Mouse (Mus musculus) ovary, postnatal 14 days (tissue): ENCODE measurements around the gene Gm6583.

Experiments used
- DNase-seq: peaks from one replicate; pipeline ENCODE4 v3.0.0; 2022; ENCODE audit warnings: low spot score

Gene Gm6583

DNA sequence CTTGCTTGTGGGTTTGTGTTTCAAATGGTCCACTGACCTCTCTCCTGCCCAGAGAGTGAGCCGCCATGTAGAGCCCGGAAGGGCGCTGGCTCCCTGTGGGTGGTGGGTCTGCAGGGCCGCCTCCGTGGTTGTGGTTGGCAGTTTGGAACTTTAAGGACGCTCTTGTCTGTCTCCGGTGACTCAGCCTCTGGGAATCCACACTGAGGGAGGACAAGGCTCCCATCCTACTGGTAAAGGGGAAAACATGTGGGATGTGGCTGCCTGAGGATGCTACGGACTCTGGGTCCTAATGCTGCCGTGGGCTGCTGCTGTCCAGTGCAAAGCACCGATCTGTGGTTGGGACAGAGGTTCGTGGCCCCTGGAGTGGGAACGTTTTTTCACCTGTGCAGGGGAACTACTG is 12.1 kb upstream of the Gm6583 start:
- DNase-seq: no peak

- no peak for DNase-seq
Measured at GRCm38 (mm10) chr5:112367338-112367737, 11.5 kb upstream of the Gm6583 start.

DNA sequence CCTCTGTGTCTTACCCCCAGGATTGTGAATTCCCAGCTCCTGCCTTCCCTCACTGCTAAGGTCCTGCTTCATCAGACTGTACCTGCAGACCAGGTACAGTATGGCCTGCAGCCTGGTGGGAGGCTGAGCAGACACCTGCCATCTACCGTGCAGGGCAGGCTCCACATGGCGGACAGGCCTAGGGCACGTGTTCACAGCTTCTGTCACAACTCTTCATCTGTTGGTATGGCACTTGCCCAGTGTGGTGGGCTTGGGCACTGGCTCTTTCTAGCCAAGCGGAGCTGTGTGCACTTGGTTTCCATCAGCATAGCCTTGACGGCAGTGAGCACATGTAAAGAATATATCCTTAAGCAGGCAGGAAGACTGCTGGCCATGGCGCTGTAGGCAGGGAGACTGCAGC is 11.0 kb upstream of the Gm6583 start:
- DNase-seq: no peak

DNA sequence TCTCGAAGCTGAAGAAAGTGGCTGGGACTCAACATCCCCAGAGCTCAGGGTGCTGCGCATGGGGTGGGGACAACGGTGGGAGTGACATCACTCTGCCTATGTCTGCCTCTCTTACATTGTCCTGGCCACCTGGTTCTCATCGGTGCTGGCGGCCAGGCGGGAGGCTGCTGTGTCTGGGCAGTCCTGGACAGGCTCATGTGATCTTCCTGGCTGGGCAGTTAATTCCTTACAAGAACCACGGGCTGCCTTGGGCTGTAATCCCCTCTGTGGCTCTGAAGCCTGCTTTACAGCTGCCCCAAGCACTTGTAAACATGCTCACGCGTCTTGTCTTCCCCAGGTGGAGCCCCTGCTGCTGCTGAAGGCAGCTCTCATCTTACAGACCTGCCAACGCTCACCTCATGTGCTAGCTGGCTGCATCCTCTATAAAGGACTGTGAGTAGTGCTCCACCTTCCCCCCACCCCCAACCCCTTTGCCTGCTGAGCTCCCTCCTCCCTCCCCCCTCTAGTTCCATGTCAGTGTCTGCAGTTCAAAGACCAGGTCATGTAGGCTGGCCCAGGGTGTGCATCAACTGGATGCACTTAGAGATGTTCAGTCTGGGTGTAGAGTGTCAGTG is 8.5 kb upstream of the Gm6583 start:
- no peak for DNase-seq

DNA sequence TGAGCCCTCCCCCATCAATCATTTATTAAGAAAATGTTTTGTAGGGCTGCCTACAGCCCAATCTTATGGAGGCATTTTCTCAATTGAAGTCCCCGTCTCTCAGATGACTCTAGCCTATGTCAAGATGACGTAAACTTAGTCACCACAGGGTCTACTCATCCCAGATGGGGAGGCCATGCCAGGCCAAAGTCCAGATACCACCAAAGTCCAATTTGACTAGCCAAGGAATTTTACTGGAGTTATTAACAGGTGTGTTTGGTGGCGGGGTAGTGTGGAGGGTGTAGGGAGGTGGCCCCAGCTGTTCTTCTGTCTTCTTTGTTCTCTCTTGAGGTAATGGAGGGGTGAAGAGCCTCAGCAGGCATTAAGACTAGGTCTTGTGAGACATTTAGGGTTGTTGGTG is 4.2 kb upstream of the Gm6583 start:
- no peak for DNase-seq

DNA sequence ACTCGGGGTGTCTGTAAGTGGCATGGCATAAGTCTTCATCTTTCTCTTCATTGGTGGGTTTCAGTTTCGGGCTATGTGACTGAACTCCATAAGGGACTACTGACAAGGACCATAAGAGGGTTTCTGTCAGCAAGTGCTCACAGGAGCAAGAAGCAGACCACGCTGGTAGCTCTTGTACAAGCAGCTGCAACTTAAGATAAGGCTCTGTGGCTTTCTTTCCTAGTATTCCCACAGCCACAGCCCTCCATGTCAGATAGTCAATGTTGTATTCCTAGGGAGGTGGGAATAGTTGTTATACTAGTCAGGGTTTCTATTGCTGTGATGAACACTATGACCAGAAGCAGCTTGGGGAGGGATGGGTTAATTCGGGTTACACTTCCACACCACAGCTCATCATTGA is 3.7 kb upstream of the Gm6583 start:
- DNase-seq: no peak

- no peak for DNase-seq
Measured at GRCm38 (mm10) chr5:112356322-112356721, 489 bp upstream of the Gm6583 start.

DNA sequence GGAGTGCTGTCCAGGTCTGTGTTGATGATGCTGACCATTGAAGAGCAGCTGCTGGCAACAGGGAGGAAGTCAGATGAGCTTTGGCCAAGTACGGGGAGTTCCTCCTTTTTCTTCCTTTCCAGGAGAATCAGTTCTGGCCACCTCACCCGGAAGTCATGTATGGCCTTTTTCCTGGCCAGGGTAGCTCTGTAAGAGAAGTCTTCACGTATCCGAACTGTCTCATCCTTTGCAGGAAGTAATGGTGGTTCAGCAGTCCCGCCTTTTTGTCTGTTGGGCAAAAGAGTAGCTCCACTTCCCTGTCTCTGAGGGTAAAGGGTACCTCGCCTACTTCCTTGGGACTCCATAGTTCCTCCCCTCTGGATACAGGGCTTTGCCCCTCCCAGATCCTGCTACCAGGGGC is 340 bp downstream of the Gm6583 start:
- DNase-seq: no peak

DNA sequence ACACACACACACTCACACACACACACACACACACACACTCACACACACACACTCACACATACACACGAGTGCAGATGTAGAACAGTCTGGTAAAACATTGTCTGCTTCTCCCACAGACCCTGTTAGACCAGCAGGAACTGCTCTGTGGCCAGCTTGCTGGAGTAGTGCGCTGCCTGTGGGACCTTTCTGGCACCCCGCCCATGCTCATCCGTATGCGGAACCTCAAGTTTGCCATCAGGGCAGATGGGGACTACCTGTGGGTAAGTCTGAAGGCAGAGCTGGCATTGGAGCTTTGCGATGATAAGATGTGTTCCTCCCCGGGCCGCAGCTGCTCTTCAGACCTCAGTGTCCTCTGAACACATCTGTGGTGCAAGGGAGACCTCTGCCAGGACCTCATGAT is 6.7 kb downstream of the Gm6583 start:
- DNase-seq: no peak

- no peak for DNase-seq
Measured at GRCm38 (mm10) chr5:112346211-112346965, 9.4 kb downstream of the Gm6583 start.

DNA sequence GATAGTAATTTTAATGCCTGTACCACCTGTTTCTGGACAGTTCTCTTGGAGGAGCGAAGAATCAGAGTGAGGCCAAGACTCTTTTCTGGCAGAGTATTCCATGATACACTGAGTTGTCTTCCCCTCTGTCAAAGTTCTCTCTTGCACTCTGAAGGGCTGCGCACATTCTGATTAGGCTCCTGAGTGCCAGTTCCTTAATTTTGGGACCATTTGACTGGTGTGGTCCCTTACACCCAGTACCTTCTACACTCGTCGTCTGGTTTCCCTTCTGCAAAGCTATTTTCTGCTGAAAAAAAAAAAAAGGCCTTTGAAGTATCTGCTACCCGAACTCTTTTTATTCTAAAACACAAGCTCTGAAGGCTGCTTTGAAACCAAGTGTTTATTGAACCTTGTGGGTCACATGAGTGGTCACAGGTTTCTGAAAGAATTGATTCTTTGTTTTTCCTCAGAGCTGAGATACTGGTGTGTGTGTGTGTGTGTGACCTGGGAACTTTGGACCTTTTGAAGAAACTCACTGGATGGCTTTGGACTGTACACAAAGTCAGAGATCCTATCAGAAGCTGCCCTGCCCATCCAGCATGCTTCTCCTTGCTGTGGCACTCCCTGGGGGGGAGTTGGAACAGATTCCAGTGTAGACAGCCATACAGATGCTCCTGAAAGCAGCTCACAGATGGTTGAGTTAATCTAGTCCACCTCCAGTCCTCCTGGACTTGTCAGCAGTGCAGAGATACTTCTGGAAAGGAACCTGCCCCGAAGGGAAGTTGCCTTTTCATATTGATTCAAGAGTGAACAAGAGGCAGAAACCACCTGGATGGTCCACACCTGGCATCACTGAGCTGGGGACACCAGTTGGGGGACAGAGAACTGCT is 11.5 kb downstream of the Gm6583 start:
- no peak for DNase-seq

GRCm38 (mm10) chr5:112343205-112343595 is 12.6 kb downstream of the Gm6583 start:
- DNase-seq: no peak

- peak; percentile 92 for DNase-seq
Measured at GRCm38 (mm10) chr5:112342463-112343204, 13.2 kb downstream of the Gm6583 start, which contains the start of the genes Srrd and Hps4. TSS of gene Srrd (minus strand) at chr5:112343040. TSS of gene Hps4 (plus strand) at chr5:112343083.

DNA sequence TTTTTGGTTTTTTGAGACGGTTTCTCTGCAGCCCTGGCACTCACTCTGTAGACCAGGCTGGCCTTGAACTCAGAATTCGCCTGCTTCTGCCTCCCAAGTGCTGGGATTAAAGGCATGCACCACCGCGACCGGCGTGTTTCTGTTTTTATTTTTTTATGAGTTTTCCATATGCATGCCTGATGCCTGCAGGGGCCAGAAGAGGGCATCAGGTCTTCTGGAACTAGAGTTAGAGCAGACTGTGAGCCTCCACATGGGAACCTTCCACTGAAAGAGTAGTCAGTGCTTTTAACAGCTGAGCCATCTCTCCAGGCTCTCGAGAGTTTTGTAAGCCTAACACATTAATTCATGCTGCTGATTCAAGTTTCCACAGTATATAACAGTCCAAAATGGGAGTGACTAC is 16.6 kb downstream of the Gm6583 start:
- no peak for DNase-seq

GRCm38 (mm10) chr5:112337004-112337403 is 18.8 kb downstream of the Gm6583 start:
- no peak for DNase-seq

DNA sequence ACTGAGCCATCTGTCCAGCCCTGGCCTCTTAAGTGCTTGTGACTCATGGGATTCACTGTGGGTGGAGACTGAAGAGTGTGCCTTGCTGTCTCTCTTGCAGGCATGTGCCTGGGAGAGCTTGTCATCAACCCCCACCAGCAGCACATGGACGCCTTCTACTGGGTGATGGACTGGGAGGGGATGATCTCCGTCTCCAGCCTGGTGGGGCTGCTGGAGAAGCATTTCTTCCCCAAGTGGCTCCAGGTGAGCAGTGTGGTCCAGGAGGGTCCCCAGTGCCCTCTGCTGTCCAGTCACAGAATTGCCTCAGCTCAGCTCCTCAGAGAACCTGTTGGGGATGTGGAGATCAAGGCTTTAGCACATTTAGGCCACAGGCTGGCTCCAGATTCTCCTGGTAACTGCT is 20.4 kb downstream of the Gm6583 start:
- DNase-seq: peak; percentile 47

DNA sequence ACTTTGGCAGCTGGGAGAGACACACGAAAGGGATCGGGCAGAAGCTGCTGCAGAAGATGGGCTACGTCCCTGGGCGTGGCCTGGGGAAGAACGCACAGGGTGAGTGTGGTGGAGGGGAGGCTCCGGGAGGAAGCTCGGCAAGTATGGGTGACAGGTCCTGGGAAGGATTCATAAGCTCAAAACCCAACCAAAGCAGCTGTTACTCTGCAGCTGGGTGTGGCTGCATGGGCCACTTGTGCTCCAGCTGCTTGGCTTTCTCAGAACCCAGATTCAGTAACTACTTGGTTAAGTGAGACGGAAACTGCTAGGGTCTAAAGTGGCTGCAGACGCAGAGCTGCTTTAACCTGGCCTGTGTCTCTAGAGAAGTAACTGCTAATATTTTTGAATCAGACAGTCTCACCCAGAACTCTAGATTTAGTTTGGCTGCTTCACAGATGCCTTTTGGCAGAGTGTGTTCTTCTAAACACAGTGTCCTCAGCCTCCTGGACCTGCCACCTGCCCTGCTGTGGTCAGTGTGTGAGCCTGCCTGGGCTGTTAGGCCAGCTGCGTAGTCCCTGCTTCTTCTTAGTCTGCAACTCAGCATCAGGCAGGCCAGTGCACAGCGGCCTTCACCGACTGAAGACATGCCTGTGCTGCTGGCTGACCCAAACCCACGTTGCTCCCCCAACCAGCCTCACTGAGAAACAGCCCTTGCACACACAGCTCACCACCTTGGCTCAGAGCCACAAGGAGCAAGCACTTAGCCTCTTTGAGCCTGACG is 25.8 kb downstream of the Gm6583 start:
- no peak for DNase-seq

DNA sequence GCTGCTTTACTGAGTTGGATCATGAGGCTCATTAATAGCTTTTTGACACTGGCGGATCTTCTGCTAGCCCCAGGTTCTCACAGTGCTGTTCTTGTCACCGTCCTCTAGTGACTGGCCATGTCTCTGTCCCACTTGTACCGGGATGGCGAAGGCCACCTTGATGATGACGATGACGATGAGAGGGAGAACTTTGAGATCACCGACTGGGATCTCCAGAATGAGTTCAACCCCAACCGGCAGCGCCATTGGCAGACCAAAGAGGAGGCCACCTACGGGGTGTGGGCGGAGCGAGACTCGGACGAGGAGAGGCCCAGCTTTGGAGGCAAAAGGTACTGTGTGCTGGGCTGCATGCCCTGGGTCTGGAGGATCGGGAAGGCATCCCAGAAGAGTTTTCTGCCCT is 28.0 kb downstream of the Gm6583 start:
- no peak for DNase-seq

DNA sequence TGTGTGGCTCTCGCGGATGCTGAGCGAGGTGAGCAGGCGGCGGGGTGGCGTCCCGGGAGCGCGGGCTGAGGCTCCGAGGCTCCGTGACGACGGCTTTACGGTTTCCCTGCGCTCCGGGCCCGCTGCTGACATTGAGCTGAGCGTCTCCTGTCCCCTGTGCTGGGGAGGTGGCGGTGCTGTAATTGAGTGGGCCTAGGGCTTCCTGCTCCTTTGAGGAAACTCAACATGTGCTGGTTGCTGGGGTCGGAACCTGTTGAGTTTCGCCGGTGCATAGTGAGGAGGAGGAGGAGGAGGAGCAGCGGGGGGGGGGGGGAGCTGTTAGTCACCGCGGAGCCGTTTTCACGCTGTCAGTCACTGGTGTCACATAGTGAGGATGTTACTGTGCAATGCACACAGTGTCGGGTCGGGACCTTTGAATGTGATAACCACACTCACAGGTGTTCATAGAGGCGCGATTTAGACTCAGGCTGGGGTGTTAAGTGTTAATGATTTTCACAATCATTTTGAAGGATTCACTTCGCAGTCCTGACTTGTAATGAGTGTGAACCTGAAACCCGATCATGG is 29.3 kb downstream of the Gm6583 start:
- DNase-seq: no peak

DNA sequence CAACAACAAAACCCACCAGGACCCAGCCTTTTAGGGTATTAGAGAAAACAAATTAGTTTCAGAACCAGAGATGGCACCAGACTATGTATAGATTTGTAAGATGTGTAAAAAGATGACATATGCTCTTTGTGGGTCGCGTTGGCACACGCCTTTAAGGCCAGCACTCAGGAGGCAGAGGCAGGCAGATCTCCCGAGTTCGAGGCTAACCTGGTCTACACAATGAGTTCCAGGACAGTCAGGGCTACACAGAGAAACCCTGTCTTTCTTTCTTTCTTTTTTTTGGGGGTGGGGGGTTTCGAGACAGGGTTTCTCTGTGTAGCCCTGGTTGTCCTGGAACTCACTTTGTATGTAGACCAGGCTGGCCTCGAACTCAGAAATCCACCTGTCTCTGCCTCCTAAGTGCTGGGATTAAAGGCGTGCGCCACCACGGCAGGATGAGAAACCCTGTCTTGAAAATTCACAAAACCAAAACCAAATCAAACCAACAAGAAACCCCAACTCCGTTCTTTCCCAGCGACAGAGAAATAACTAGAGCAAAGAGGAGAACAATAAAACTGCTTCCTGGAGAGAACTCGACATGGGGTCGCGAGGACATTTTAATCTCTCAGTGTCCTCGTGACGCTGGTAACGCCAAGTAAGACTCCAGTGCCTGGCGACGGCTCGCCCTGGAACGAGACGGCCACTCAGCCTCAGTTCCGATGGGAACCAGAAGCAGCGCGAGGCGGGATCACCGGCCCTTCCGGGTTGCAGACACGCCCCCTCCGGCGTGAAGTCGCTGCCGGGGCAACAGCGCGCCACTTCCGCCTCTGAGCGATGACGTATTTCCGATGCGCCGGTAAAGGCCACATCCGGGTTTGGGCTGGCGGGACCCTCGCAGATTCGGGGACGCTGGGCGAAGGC is 30.0 kb downstream of the Gm6583 start, which contains the start of gene Tfip11:
Tfip11 (plus strand) TSS at position 813 of the 900 bp plus-strand sequence.
- peak; percentile 96 for DNase-seq
